16 mouse cellular contexts compared by ENCODE assay signal in the genomic region with DNA sequence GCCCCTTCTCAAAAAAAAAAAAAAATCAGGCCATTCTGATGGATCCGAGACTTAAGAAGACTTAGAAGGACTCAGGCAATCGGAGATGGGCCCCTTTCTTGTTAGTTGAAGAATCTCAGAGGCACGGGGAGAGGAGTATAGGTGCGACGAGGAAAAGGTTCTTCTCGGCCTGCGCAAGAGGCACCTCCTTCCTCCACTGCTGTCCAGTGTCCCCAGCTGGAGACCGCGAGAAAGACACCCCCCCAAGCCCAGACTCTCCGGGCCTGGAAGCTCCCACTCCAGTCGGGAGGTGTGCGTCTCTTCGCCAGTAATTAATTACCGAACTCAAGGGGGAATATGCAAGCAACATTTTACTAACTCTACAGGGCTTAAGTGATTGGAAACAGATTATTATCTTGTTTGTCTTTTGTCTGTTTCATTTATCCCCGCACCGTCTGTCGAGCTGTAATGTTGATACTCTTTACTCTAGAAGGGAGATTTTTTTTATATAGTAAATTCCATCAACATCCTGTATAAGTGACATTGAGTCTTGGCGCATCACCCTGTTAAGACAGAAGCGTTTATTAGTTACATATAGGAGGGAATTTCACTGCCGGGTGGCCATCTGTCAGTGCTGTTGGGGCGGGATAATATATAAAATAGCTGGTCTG. TPM values are rescaled to one million over a fixed set of nuclear protein-coding genes. Genes with fewer than 3 reads are reported as not detected.
DNase-seq lines count a peak whose midpoint lies in the region; ATAC-seq and TF ChIP-seq lines count a peak whose summit lies in the region.
"Had no signal": no experiment of that assay in that cellular context is flagged by ENCODE, and none has a peak within 500 bp of the region (broad histone marks: within the 10 kb centered on the region; RNA-seq: fewer than 3 reads in every experiment).

No protein-coding gene starts in this region.

- peak overlapping the region; percentile 81 for H3K27ac ChIP-seq in neural tube, embryonic 11.5 days (ENCODE audit: low read depth, low read length)
- H3K27ac ChIP-seq in hindbrain, embryonic 12.5 days = peak overlapping the region; percentile 95
- peak overlapping the region; percentile 88 for H3K27ac ChIP-seq in midbrain, embryonic 12.5 days (replicated peaks)
- H3K27ac ChIP-seq in left cerebral cortex, adult 2 months = no peak overlapping the region
- H3K27ac ChIP-seq: intestine, embryonic 15.5 days had no signal

- H3K4me2 ChIP-seq in neural tube, embryonic 11.5 days (ENCODE audit: low read depth) = peak overlapping the region; percentile 49
- H3K4me2 ChIP-seq in hindbrain, embryonic 12.5 days (replicated peaks) = peak overlapping the region; percentile 59
- peak overlapping the region; percentile 52 for H3K4me2 ChIP-seq in midbrain, embryonic 12.5 days (replicated peaks)
- H3K4me2 ChIP-seq: intestine, embryonic 15.5 days; lung, embryonic 14.5 days had no signal

- no peak for ATAC-seq in neural tube, embryonic 11.5 days (ENCODE audit: insufficient read depth, low FRiP score, low TSS enrichment)
- ATAC-seq in hindbrain, embryonic 12.5 days (ENCODE audit: low FRiP score) = no peak
- ATAC-seq in midbrain, embryonic 12.5 days (ENCODE audit: low FRiP score, low read depth) = no peak
- ATAC-seq: intestine, embryonic 15.5 days had no signal

- H3K4me1 ChIP-seq in neural tube, embryonic 11.5 days (ENCODE audit: control insufficient read depth, insufficient read depth, low read length) = peaks cover 11% of the 10 kb centered on the region
- peaks cover 14% of the 10 kb centered on the region for H3K4me1 ChIP-seq in hindbrain, embryonic 12.5 days
- peaks cover 32% of the 10 kb centered on the region for H3K4me1 ChIP-seq in midbrain, embryonic 12.5 days
- H3K4me1 ChIP-seq: intestine, embryonic 15.5 days had no signal

- no peaks in the 10 kb centered on the region for H3K9me3 ChIP-seq in neural tube, embryonic 11.5 days (ENCODE audit: control insufficient read depth, low read length)
- H3K9me3 ChIP-seq in hindbrain, embryonic 12.5 days (replicated peaks) = no peaks in the 10 kb centered on the region
- H3K9me3 ChIP-seq in midbrain, embryonic 12.5 days = no peaks in the 10 kb centered on the region
- H3K9me3 ChIP-seq: intestine, embryonic 15.5 days had no signal

- intact Hi-C loops in left cerebral cortex, adult 2 months (cut with DNase I) = no loop called here
- intact Hi-C loops in left cerebral cortex, postnatal 25 days (cut with DNase I) = loop anchor here (10.0 kb wide), 1 partner anchor 624 kb away; no protein-coding TSS in a partner anchor

- peaks cover 93% of the 10 kb centered on the region for H3K27me3 ChIP-seq in neural tube, embryonic 11.5 days (ENCODE audit: control insufficient read depth, insufficient read depth, low read length)
- peaks cover 90% of the 10 kb centered on the region for H3K27me3 ChIP-seq in hindbrain, embryonic 12.5 days
- peaks cover 97% of the 10 kb centered on the region for H3K27me3 ChIP-seq in midbrain, embryonic 12.5 days

- peak overlapping the region; percentile 54; the same call in 1 of the 2 replicates for H3K9ac ChIP-seq in neural tube, embryonic 11.5 days (ENCODE audit: low read length)
- H3K9ac ChIP-seq in hindbrain, embryonic 12.5 days = peak overlapping the region; percentile 75
- H3K9ac ChIP-seq in midbrain, embryonic 12.5 days (replicated peaks) = peak overlapping the region; percentile 63
- H3K9ac ChIP-seq: intestine, embryonic 15.5 days; lung, embryonic 14.5 days had no signal

- DNase-seq in neural tube, embryonic 11.5 days (ENCODE audit: low spot score) = no peak
- no peak for DNase-seq in neural tube, embryonic 10.5 days (ENCODE audit: extremely low spot score, low spot score)
- no peak for DNase-seq in heart, adult 9 months (ENCODE audit: low spot score in 2 of 2)
- DNase-seq in spleen, adult 18-20 months = no peak
- DNase-seq in left cerebral cortex, adult 2 months (ENCODE audit: extremely low spot score in 1 of 2, low spot score in 2 of 2) = no peak
- no peak for DNase-seq in left cerebral cortex, postnatal 25 days (ENCODE audit: low spot score in 2 of 2)
- DNase-seq: adrenal gland, postnatal 36 days; kidney, postnatal 14 days; liver; lung, embryonic 14.5 days had no signal

- TF ChIP-seq CTCF in left cerebral cortex, adult 2 months (IDR thresholded peaks at IDR 0.05) = no peak

- WGBS in neural tube, embryonic 11.5 days = 1% methylated on average over 21 of the region's 21 CpGs
- WGBS in hindbrain, embryonic 12.5 days = 2% methylated on average over 21 of the region's 21 CpGs
- WGBS in midbrain, embryonic 12.5 days = 3% methylated on average over 21 of the region's 21 CpGs

- H3K36me3 ChIP-seq in neural tube, embryonic 11.5 days (ENCODE audit: control insufficient read depth, insufficient read depth, low read length) = no peaks in the 10 kb centered on the region
- H3K36me3 ChIP-seq in hindbrain, embryonic 12.5 days = no peaks in the 10 kb centered on the region
- no peaks in the 10 kb centered on the region for H3K36me3 ChIP-seq in midbrain, embryonic 12.5 days
- H3K36me3 ChIP-seq: intestine, embryonic 15.5 days had no signal

- peak overlapping the region; percentile 23 for H3K4me3 ChIP-seq in neural tube, embryonic 11.5 days (ENCODE audit: low read depth, low read length)
- H3K4me3 ChIP-seq in hindbrain, embryonic 12.5 days = peak overlapping the region; percentile 55
- peak overlapping the region; percentile 55 for H3K4me3 ChIP-seq in midbrain, embryonic 12.5 days
- no peak overlapping the region for H3K4me3 ChIP-seq in left cerebral cortex, adult 2 months
- H3K4me3 ChIP-seq: intestine, embryonic 15.5 days had no signal

RNA-seq across cellular contexts. Expression of a gene that starts 3.2 kb away (rescaled TPM):
- 29.9 and 31.2 TPM in 2 replicates for polyA plus RNA-seq in neural tube, embryonic 11.5 days (2014; fragmentation: Nextera tagmentation; extraction: Ambion mirVana)
- 63.0 and 67.2 TPM in 2 replicates for polyA plus RNA-seq in hindbrain, embryonic 12.5 days (2016; fragmentation: Nextera tagmentation; extraction: Ambion mirVana)
- polyA plus RNA-seq in midbrain, embryonic 12.5 days (2016; fragmentation: Nextera tagmentation; extraction: Ambion mirVana) = 45.2 and 51.9 TPM in 2 replicates
- not detected for total RNA-seq in left cerebral cortex, adult 2 months (2021)
- under 1 TPM; 0.21 to 0.25 TPM for total RNA-seq in left cerebral cortex, postnatal 25 days (2021)
- total RNA-seq: adrenal gland, postnatal 36 days; gastrocnemius, postnatal 4 days; megakaryocyte, adult 5-6 weeks had no signal
- polyA plus RNA-seq: heart, embryonic 14.5 days; intestine, embryonic 15.5 days; lung, embryonic 14.5 days had no signal

RNA-seq across cellular contexts. Expression of a gene that starts 44.3 kb away (rescaled TPM):
- polyA plus RNA-seq in neural tube, embryonic 11.5 days (2014; fragmentation: Nextera tagmentation; extraction: Ambion mirVana) = 5.3 and 5.9 TPM in 2 replicates
- 5.4 and 7.5 TPM in 2 replicates for polyA plus RNA-seq in hindbrain, embryonic 12.5 days (2016; fragmentation: Nextera tagmentation; extraction: Ambion mirVana)
- 6.4 and 7.5 TPM in 2 replicates for polyA plus RNA-seq in midbrain, embryonic 12.5 days (2016; fragmentation: Nextera tagmentation; extraction: Ambion mirVana)
- 1 to 10 TPM; 5.3 to 7.4 TPM for total RNA-seq in left cerebral cortex, adult 2 months (2021)
- 1 to 10 TPM; 4.6 to 6.4 TPM for total RNA-seq in left cerebral cortex, postnatal 25 days (2021)

RNA-seq across cellular contexts. Expression of a gene that starts 48.0 kb away (rescaled TPM):
- not detected in 2 replicates for polyA plus RNA-seq in neural tube, embryonic 11.5 days (2014; fragmentation: Nextera tagmentation; extraction: Ambion mirVana)
- polyA plus RNA-seq in hindbrain, embryonic 12.5 days (2016; fragmentation: Nextera tagmentation; extraction: Ambion mirVana) = not detected in 2 replicates
- polyA plus RNA-seq in midbrain, embryonic 12.5 days (2016; fragmentation: Nextera tagmentation; extraction: Ambion mirVana) = not detected in 2 replicates
- total RNA-seq in left cerebral cortex, adult 2 months (2021) = under 1 TPM in 1 of 2 experiments, not detected in 1; 0.61 TPM
- total RNA-seq in left cerebral cortex, postnatal 25 days (2021) = under 1 TPM in 1 of 2 experiments, not detected in 1; 0.27 TPM
- total RNA-seq: gastrocnemius, postnatal 4 days; megakaryocyte, adult 5-6 weeks had no signal
- polyA plus RNA-seq: heart, embryonic 14.5 days; intestine, embryonic 15.5 days; lung, embryonic 14.5 days had no signal
